Mouse (Mus musculus) C3H10T1/2 (cell line): ENCODE results near the gene Gabrr2. TPM values are rescaled to one million over a fixed set of nuclear protein-coding genes. Genes with fewer than 3 reads are reported as not detected.

ENCODE experiments used
- polyA plus RNA-seq, 2 experiments: library from polyadenylated mRNA; unstranded; fragments of >200 nt; fragmentation: generic; extraction: Trizol; gene quantifications; one replicate each; pipeline ENCODE4 v1.2.1; 2012; ENCODE audit warnings: missing spikeins in 2 of 2

Gabrr2 gene
- under 1 TPM; 0.05 to 0.20 TPM for polyA plus RNA-seq

GRCm38 (mm10) chr4:33062981-33063380, at the start of gene Gabrr2:
Gabrr2 (plus strand) TSS chr4:33062999.

GRCm38 (mm10) chr4:33031195-33031960, 31.4 kb upstream of the Gabrr2 start, which contains the start of gene Ube2j1:
Ube2j1 (plus strand) TSS chr4:33031416.

GRCm38 (mm10) chr4:33132221-33132620, 69.4 kb downstream of the Gabrr2 start, which contains the start of gene Gabrr1:
Gabrr1 (plus strand) TSS chr4:33132521.

Other genes starting within 250 kb of the Gabrr2 start
- gene Ankrd6, start 112.2 kb upstream of the Gabrr2 start, polyA plus RNA-seq = 1 to 10 TPM in 1 of 2 experiments, under 1 TPM in 1; 0.14 to 1.3 TPM
- under 1 TPM; 0.18 to 0.27 TPM for gene Rragd, start 80.0 kb upstream of the Gabrr2 start, polyA plus RNA-seq
- gene Ube2j1, start 31.6 kb upstream of the Gabrr2 start, polyA plus RNA-seq = 10 to 100 TPM; 25.5 to 29.1 TPM
- gene Gabrr1, start 69.5 kb downstream of the Gabrr2 start, polyA plus RNA-seq = not detected
- gene Pm20d2, start 126.7 kb downstream of the Gabrr2 start, polyA plus RNA-seq = under 1 TPM; 0.07 to 0.20 TPM
- not detected for gene Srsf12, start 146.0 kb downstream of the Gabrr2 start, polyA plus RNA-seq
- 100 to 1,000 TPM in 1 of 2 experiments, 10 to 100 TPM in 1; 12.8 to 114 TPM for gene Pnrc1, start 227.2 kb downstream of the Gabrr2 start, polyA plus RNA-seq
- gene Rngtt, start 247.3 kb downstream of the Gabrr2 start, polyA plus RNA-seq = 1 to 10 TPM in 1 of 2 experiments, under 1 TPM in 1; 0.39 to 2.4 TPM